Mouse (Mus musculus): Measurements from ENCODE around the gene Icam1.
"Not testable (repeated sequence)": the region's sequence is repeated elsewhere in the genome, so short reads cannot be mapped to it uniquely, and the experiment has no call there.

The Icam1 gene

DNA sequence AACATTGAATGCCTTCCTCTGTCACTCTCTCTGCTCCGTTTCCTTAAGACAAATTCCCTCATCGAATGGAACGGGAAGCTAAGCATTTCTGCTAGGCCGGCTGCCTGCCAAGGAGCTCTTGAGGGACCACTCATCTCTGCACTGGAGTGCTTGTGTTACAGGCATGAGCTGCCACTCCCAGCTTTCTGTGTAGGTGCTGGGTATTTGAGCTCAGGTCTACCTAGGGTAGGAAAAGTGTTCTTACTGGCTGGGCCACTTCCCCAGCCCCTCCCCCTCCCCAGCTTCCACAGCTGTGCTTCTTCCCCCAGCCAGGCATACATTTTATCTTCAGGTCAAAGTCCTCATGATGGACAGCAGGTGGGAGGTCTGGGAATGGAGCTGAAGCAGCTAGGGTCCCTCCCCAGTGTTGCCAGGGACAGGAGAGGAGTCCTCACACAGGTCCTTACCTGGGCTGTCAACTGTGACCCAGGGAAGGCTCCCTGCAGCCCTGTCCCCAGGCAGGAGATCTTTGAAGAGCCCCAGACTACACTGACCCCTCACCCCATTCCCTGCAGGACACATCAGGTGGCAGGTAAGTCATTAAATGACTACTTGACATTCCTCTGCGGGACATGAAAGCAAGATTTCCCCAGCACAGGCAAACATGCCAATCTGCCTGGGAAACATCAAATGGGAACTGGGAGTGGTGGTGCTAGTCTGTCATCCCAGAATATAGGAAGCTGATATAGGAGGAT is 22.5 kb upstream of the Icam1 start:
- no peak for DNase-seq (ENCODE audit: low spot score in 2 of 2)

DNA sequence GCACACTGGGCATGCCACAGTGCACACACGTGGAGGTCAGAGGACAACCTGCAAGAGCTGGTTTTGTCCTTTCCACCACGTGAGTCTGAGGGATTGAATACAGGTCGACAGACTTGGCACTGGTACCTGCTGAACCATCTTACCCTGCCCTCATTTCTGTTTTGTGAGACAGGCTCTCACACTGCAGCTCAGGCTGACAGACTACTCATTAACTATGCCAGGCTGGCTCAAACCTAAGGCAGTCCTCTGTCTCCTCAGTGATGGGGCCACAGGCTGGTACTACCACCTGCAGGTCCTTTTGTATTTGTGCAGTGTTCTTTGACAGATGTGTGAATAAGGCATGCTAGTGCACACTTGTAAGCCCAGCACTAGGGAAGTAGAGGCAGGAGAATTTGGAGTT is 20.7 kb upstream of the Icam1 start:
- no peak for DNase-seq (ENCODE audit: low spot score in 2 of 2)

DNA sequence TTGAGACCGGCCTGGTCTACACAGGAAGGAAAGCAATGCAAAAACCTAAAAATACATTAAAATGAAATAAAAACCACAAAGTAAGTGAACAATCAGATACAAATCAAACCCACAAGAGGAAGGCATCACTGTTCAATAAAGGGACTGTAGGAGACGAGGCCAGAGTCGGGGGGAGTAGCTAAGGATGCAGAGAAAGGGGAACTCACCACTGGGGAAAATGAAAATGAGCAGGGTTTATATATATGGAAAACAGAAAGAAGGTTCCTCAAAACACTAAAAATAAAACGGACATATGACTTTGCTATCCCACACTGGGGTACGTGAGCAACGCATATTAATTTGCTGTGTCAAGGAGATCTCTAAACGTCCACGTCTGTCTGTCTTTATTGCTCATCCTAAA is 18.7 kb upstream of the Icam1 start:
- DNase-seq (ENCODE audit: low spot score in 2 of 2): no peak

DNA sequence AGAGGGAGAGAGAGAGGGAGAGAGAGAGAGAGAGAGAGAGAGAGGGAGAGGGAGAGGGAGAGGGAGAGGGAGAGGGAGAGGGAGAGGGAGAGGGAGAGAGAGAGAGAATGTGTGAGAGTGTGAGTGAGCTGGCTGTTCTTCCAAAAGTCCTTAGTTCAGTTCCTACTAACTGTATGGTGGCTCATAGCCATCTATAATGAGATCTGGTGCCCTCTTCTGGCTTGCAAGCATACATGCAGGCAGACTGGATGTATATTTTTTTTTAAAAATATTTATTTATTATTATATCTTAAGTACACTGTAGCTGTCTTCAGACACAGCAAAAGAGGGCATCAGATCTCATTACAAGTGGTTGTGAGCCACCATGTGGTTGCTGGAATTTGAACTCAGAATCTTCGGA is 17.4 kb upstream of the Icam1 start:
- not testable (repeated sequence) for DNase-seq (ENCODE audit: low spot score in 2 of 2)

DNA sequence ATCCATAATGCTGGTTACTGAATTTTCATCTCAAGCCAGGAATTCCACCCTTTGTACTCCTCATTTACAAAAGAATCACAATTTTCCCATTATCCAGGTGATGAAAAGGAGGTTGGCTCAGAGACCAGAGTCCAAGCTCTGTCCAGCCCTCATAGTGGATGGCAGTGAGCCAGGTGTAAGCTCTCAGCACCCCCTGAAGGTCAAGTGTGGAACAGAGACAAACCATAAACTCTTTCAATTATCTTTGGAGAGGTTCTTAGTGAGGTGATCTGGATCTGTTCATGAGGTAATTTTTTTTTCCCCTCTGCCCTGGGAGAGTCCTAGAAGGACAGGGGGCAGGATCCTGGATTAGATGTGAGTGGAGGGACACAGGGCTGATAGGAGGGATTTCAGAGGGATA is 15.0 kb upstream of the Icam1 start:
- no peak for DNase-seq (ENCODE audit: low spot score in 2 of 2)

DNA sequence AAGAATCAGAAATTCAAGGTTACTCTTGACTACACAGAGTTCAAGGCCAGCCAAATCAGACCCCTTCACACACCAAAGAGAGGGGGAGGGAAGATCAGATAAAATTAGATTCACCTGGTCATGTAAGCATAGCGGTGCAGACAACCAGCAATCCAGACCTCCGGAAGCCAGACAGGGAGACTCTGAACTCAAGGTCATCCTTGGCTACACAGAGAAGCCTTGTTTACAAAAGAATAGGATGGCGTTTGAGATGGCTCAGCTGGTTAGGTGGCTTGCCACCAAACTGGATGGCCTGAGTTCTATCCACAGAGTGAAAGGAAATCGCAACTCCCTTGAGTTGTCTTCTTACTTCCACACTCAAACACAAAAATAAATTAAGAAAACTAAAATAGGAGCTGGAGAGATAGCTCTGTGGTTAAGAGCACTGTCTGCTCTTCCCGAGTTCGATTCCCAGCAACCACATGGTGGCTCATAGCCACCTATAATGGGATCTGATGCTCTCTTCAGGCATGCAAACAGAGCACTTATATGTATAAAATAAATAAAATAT is 14.1 kb upstream of the Icam1 start:
- no peak for DNase-seq (ENCODE audit: low spot score in 2 of 2)

DNA sequence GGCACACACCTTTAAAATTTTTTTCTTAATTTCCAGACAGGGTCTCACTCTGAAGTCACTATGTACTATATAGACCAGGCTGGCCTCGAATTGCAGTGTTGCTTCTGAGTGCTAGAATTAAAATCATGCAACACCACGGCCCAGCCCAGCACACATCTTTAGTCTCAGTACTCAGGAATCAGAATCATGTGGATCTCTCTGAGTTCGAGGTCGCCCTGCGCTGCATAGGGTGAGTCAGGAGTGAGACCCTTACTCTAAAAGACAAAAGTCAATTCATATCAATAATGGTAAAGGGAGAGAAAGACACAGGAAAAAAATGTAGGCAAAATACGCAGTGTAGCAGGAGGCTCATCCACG is 13.5 kb upstream of the Icam1 start:
- no peak for DNase-seq (ENCODE audit: low spot score in 2 of 2)

DNA sequence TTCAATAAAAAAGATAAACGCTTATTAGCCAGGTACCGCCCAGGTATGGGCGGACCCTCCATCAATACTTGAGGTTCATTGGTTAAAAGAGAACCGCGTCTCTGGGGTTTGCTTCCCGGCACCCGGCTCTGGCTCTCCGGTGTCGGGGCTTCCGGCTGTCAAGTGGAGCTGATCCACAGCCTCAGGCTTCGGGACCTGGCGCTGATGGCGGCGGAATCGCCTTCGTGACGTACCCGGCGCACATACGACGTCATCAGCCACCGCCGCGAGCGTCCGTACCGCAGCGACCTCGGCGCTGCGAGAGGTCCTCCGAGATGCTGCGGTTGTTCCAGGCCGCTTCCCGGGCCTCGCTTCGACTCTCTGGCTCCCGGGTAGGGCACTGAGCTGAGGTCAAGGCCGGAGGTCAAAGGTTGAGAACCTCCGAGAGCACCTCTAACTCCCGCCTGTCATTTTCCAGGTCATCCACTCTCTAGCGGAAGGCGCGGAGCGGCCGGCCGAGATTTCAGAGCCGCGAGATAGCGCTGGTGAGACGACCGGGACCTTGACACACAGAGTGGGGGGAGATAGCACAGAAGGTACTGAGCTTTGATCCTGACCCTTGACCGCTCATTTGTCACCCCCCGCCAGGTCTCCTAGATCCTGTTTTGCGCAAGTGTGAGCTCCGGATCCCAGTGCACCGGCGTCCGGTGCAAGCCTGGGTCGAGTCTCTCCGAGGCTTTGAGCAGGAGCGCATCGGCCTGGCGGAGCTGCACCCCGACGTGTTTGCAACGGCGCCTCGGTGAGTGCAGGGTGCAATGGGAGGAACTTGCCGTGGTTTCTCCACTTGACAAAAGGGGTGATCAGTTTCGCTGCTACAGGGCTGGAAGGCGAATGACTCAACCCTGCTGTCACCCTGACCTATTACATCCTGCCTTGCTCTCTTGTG is 12.9 kb upstream of the Icam1 start, which contains the start of gene Mrpl4:
TSS of gene Mrpl4 (plus strand) at position 112 of the 925 bp plus-strand sequence.
- DNase-seq (ENCODE audit: low spot score in 2 of 2): peak; percentile 84 to 94

DNA sequence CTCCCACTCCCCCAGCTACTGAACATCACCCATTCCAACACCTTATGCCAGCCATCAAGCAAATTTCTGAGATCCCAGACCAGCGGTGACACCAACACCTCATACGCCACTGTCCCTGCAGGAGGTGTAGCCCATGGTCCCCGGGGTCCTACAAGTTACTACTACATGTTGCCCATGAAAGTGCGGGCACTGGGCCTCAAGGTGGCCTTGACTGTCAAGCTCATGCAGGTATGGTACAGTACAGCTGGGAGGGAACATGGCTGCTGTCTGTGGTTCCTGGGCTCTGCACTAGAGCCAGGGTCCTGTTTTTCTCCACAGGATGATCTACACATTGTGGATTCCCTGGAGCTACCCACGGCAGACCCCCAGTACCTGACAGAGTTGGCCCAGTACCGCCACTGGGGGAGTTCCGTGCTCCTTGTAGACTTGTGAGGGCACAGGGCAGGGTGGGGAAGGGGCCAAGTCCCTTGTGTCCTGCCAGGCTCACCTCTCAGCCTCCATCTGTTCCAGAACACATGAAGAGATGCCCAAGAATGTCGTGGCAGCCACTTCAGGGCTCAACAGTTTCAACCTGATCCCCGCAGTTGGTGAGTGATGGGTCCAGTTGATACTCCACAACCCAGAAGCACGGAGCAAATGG is 8.4 kb upstream of the Icam1 start:
- no peak for DNase-seq (ENCODE audit: low spot score in 2 of 2)

DNA sequence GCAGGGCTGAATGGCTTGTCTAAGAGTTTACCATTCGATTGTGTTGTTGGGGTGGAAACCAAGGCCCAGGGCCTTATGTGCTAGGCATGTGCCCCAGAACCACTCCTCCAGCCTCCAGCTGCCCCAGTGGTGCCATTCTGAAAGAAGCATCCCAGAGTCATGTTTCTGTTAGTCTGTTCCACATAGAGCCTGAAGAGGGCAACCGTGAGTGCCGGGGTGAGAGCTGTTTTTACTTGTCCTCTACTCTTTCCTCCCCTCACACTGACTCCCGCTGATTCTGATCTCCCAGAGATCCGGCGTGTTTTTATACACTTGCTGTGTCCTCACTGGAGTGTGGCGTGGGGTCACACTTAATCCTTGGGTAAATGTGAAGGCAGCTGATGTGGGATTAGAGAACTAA is 7.8 kb upstream of the Icam1 start:
- no peak for DNase-seq (ENCODE audit: low spot score in 2 of 2)

DNA sequence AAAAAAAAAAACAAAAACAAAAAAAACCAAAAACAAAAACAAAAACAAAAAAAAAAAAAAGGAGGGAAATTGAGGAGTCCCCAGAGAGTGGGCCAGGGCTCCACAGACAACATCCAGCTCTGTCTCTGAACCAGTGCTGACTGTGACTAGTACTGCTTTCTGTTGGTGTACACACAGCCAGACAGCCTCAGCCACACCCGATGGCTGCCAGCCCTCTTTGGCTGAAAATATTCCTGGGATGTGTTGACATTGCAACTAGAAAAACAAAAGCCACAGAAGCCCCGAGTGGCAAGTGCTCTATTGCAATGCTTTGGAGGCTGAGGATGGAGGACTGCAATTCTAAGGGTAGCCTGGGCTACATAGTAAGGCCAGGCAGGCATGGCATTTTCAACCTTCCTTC is 5.4 kb upstream of the Icam1 start:
- no peak for DNase-seq (ENCODE audit: low spot score in 2 of 2)

DNA sequence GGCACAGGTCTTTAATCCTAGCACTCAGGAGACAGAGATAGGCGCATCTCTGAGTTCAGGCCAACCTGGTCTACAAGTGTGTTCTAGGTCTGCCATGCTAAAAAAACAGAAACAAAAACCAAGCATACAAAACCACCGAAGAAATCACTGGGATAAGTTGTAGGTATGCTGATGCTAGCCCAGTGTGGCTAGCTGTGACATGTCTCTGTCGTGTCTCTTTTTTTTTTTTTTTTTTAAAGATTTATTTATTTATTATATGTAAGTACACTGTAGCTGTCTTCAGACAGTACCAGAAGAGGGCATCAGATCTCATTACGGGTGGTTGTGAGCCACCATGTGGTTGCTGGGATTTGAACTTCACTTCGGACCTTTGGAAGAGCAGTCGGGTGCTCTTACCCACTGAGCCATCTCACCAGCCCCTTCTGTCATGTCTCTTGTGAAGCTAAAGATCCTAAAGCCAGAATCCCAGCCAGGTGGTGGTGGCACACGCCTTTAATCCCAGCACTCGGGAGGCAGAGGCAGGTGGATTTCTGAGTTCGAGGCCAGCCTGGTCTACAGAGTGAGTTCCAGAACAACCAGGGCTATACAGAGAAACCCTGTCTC is 4.7 kb upstream of the Icam1 start:
- DNase-seq (ENCODE audit: low spot score in 2 of 2): not testable (repeated sequence)

DNA sequence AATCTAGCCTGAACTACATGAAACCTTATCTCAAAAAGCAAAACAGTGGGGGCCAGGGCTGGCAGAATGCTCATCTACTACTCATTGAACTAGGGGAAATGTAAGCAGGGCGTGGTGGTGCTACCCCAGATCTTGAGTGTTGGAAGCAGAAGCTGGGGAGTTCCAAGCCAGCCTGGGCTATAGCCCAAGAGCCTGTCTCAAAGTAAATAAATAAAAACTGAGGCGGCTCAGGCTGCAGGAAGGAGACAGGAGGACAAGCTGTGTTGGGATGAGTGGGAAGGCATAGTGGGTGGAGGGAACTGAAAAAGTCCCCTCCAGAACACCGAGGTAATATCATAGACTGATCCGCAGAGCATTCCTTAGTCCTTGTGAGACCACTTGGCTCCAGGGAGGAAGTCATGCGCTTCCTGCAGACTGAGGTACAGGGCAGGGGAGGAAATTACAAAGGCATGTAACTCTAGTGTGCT is 3.9 kb upstream of the Icam1 start:
- no peak for DNase-seq (ENCODE audit: low spot score in 2 of 2)

DNA sequence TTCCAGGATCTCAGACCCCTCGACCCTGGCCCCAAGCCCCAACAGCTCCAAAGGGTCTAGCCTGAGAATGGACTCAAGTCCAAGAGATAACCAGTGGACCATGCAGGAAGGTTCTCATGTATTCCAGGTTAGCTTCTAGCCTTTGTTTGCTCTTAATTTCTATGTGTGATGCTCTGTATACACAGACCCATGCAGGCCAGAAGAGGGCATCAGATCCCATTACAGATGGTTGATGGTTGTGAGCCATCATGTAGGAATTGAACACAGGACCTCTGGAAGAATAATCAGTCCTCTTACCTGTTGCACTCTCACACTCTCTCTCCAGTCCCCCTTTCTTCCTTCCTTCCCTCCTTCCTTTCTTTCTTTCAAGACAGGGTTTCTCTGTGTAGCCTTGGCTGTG is 3.4 kb upstream of the Icam1 start:
- no peak for DNase-seq (ENCODE audit: low spot score in 2 of 2)

DNA sequence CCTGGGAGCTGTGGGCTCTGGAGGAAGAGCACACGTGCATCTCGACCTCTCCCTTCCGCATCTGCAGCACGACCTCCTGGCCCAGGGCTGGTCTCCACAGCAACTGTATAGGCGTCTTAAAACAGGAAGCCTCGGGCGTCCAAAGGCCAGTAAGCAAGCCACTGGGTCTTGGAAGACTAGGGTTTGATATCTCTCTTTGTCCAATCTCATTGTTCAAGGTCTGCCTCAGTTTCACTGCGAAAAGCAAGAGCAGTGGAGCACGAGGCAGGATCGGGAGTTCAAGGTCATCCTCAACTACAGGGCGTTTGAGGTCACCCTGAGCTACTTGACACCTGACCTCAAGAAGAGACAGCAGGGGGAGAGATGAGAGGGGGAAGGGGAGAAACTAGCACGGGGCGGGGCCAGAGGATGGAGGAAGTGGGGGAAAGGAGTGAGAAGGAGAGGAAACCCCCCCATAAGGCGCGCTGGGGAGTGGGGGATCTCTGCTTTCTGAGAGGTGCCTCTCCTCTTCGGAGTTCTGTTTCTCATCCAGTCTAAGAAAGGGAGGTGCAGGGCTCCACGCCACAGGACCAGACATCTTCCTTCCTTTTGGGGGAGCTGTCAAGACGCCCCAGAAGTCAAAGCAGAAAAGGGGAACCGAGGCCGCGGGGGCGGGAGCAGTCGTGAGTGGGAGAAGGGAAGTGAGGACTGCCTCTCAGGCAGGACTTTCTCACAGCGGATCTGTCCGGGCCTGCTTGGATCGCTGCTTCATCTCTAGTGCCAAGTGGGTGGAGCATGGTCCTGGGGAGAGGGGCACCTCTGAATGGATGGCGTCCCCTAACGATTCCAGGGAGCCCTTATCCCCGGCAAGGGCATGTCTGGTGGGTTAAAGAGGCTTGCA is 854 bp upstream of the Icam1 start:
- DNase-seq (ENCODE audit: low spot score in 2 of 2): peak; percentile 77 to 87

DNA sequence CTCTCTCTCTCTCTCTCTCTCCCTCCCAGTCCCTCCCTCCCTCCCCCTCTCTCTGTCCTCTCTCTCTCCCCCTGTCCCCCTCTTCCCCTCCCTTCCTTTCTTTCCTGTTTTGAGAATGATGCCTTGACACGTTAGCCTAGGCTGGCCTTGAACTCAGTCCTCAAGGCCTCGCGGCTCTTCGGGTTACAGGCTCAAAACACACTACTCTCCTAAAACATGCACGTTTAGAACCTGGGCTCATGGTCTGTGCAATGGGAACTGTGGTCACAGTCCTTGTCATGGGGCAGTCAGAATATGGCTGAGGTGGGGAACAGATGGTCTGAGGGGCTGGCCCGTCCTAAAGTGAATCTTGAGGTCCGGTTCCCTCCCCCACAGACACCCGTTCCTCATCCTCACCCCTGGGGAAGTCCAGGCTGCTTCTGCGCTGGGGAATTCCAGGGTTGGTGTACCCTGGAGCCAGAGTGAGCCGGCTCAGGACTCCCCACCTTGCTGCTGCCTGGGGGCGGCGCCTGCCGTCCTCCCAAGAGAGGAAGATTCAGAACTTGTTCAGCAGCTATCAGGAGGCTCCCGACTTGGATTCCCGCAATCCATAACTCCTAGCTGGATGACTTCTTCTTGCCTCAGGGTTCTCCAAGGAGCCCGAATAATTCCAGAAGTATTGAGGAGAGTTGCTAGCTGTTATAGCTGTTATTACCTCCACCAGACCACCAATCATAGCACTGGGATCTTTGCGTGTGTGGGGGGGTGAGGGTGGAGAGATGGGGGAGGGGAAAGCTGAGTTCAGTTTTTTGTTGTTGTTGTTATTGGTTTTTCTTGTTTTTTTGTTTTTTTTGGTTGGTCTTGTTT is 769 bp downstream of the Icam1 start:
- DNase-seq (ENCODE audit: low spot score in 2 of 2): no peak

DNA sequence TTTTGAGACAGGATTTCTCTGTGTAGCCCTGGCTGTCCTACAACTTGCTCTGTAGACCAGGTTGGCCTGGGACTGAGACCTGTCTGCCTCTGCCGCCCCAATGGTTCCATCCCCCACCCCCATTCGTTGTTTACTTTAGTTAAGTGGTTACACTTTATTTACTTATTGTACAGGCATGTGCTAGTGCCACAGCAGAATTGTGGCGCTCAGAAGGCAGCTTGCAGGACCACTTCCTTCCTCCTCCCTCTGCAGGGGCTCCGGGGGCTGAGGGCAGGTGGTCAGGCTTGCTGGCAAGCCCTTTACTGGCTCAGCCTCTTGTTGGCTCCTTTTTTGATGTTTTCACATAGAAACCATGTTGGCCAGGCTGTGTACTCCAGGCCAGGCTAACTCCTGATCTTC is 1.4 kb downstream of the Icam1 start:
- DNase-seq (ENCODE audit: low spot score in 2 of 2): no peak

DNA sequence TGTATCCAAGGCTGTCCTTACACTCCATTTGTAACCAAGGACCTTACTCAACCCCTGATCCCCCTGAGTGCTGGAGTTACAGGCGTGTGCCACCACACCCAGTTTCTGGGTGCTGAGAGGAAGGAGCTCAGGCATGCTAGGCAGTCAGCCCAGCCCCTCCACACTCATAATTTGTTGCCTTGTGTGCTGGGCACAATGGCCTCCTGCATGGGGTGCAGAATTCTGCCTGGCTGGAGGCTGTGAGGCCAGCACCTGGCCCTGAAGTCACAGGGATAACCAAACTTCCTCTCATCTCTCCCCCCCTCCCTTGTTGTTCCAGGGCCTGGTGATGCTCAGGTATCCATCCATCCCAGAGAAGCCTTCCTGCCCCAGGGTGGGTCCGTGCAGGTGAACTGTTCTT is 2.8 kb downstream of the Icam1 start:
- no peak for DNase-seq (ENCODE audit: low spot score in 2 of 2)

DNA sequence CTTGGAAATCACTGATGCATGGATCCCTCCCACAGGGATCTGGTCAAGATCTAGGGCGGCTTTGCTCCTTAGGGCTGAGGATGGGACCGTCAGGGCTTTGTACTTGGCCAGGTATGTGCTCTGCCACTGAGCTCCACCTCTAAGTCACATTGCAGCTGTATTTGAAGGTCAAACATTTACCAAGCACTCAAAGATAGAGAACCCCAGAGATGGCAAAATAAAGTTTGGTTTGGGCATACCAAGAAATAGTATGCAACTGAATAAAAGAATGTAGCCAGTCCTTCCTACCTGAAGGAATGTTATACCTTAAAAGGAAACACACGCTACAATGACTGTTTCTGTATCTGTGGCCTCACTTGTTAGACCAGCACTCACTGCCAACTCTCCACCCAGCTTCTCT is 5.6 kb downstream of the Icam1 start:
- no peak for DNase-seq (ENCODE audit: low spot score in 2 of 2)

DNA sequence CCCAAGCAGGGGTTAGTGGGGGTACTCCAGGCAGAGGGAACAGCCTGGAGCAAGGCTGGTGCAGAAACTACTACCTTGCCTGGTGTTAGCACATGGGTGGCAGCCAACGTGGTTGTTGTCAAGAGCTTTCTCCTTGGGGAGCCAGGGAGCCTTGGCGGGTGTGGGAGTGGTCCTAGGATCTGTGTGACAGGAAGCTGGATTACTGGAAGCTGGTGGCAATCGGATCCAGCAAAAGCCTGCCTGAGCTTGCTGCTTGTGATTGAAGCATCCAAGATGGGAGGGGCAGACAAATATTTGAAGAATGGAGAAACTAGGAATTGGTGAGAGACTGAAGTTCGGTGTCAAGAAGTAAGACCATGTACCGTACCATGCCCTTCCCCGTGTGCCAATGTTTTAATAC is 6.5 kb downstream of the Icam1 start:
- DNase-seq (ENCODE audit: low spot score in 2 of 2): no peak

All from spleen, postnatal 4 days (tissue).